Mouse (Mus musculus) intestine, embryonic 15.5 days (tissue): ENCODE data around the gene Zfp37. TPM values are rescaled to one million over a fixed set of nuclear protein-coding genes. Genes with fewer than 3 reads are reported as not detected.
"Not testable (repeated sequence)": the region's sequence is repeated elsewhere in the genome, so short reads cannot be mapped to it uniquely, and the experiment has no call there.

Source experiments
- ATAC-seq: fragments of 200-750 bp; cut with Nextera tagmentation; 2 replicates; pipeline ENCODE4 v1.8.0; 2017; ENCODE audit warnings: moderate TSS enrichment, moderate library complexity
- H3K27ac ChIP-seq: fragments of 300-500 bp; sonication (generic); 2 replicates; pipeline ENCODE4 v1.5.1; 2015; ENCODE audit warnings: mild to moderate bottlenecking, inconsistent platforms
- H3K27me3 ChIP-seq: fragments of 300-500 bp; sonication (generic); replicated peaks from 2 replicates; pipeline ENCODE4 v1.6.1; 2015; ENCODE audit warnings: inconsistent platforms
- H3K36me3 ChIP-seq: fragments of 300-500 bp; sonication (generic); 2 replicates; pipeline ENCODE4 v1.6.1; 2015; ENCODE audit warnings: inconsistent platforms
- H3K4me1 ChIP-seq: fragments of 300-500 bp; sonication (generic); replicated peaks from 2 replicates; pipeline ENCODE4 v1.6.1; 2015; ENCODE audit warnings: inconsistent platforms
- H3K4me2 ChIP-seq: fragments of 300-500 bp; sonication (generic); replicated peaks from 2 replicates; pipeline ENCODE4 v1.6.1; 2015; ENCODE audit warnings: mild to moderate bottlenecking, inconsistent platforms
- H3K4me3 ChIP-seq: fragments of 300-500 bp; sonication (generic); replicated peaks from 2 replicates; pipeline ENCODE4 v1.5.1; 2015; ENCODE audit warnings: inconsistent platforms
- H3K9ac ChIP-seq: fragments of 300-500 bp; sonication (generic); 2 replicates; pipeline ENCODE4 v1.6.1; 2015; ENCODE audit warnings: inconsistent platforms
- H3K9me3 ChIP-seq: fragments of 300-500 bp; sonication (generic); 2 replicates; pipeline ENCODE4 v1.6.1; 2016; ENCODE audit warnings: inconsistent platforms
- WGBS: fragments of 180-500 bp; shearing (Covaris S2); methylation state at CpG from one replicate; pipeline ENCODE4 v1.1.7; 2015; 5-methylcytosine and 5-hydroxymethylcytosine counted together
- polyA plus RNA-seq: library from polyadenylated mRNA; unstranded; fragments of >200 nt; fragmentation: Nextera tagmentation; extraction: Ambion mirVana; gene quantifications from 2 replicates; pipeline ENCODE4 v1.2.1, GENCODE M21; 2015

Gene Zfp37
- polyA plus RNA-seq, 1 experiment from 2014 or later = 6.9 TPM

DNA sequence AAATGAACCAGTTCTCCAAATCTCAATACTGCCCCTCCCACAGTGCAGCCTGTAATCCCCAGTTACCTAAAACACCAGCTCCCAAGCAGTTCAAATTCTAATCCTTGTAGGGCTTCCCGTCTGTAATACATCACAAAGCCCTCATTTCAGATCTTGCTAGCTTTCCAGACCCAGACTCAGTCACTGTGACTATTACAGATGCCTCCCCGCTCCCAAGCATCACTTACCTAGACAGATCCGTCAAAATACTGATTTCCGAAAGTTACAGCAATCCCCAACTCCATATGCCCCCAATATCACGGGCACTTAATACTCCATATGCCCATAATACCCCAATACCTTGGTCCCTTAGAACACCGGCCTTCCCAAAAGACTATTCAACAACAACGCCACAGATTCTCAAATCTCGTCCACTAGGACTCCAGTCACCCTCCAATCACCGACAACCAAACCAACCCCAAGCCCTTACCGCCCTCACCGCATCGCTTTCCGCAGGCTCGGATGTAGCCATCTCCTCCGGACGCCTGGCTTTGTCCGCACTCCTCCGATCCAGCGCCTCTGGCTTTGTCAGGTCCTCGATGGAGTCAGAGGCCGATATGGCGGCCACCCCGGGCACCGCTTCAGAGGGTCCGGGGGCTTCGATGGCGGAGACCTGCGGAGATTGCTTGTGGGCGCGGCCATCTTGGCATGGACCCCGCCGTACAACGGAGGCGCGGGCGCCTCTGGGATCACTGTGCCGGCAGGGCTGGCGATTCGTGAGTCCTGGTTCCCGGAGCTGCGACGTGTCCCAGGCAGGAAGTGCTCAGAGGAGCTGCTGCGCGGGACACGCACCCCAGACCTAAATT is 22.8 kb downstream of the Zfp37 start:
- Histone ChIP-seq H3K27ac (peak overlapping the region; percentile 81), H3K9ac (peak overlapping the region; percentile 84), H3K36me3 (peaks cover 8% of the 10 kb centered on the region), H3K27me3 (no peaks in the 10 kb centered on the region), H3K4me2 (peak overlapping the region; percentile 64), H3K4me1 (peaks cover 2% of the 10 kb centered on the region; the same call in 1 of the 2 replicates), H3K4me3 (peak overlapping the region; percentile 75), H3K9me3 (no peaks in the 10 kb centered on the region)
- ATAC-seq = peak; percentile 98
- under 1% methylated on average over 45 of the region's 45 CpGs for WGBS

- ATAC-seq = peak; percentile 86
- H3K36me3 ChIP-seq = peaks cover 38% of the 10 kb centered on the region
- H3K4me1 ChIP-seq = no peaks in the 10 kb centered on the region
- 54% methylated on average over 7 of the region's 7 CpGs for WGBS
- no peak overlapping the region for H3K27ac ChIP-seq
- no peaks in the 10 kb centered on the region for H3K9me3 ChIP-seq
- H3K27me3 ChIP-seq = no peaks in the 10 kb centered on the region
- no peak overlapping the region for H3K4me3 ChIP-seq
- no peak overlapping the region for H3K4me2 ChIP-seq
- no peak overlapping the region for H3K9ac ChIP-seq
These were observed 30.8 kb downstream of the Zfp37 start for GRCm38 (mm10) chr4:62199923-62200529.

DNA sequence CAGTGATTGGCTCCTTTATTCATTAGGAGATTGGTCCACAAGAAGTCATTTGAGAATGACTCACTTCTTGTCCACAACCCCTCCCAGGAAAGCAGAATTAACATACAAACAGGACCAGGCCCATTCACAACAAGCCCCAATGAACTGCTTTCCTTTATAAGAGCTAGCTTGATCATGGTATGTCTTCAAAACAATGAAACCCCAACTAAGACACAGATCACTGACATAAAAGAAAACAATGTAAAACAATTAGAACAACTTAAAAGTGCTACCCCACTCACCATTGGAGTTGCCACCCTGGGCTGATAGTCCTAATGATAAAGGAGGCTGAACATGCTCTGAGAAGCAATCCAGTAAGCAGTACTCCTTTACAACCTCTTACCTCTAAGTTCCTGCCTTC is 42.1 kb downstream of the Zfp37 start:
- H3K36me3 ChIP-seq = peaks cover 35% of the 10 kb centered on the region
- no peak overlapping the region for H3K4me3 ChIP-seq

GRCm38 (mm10) chr4:62177282-62177681 is 53.6 kb downstream of the Zfp37 start:
- Histone ChIP-seq H3K4me1 (no peaks in the 10 kb centered on the region), H3K9me3 (no peaks in the 10 kb centered on the region), H3K27me3 (no peaks in the 10 kb centered on the region), H3K27ac (no peak overlapping the region), H3K4me3 (no peak overlapping the region), H3K9ac (no peak overlapping the region), H3K4me2 (no peak overlapping the region), H3K36me3 (no peaks in the 10 kb centered on the region)
- ATAC-seq = no peak
- 35% methylated on average over 5 of the region's 5 CpGs for WGBS

More for the DNA sequence above, 42.1 kb downstream of the Zfp37 start:
- Histone ChIP-seq H3K4me2 (no peak overlapping the region), H3K9ac (no peak overlapping the region), H3K27ac (no peak overlapping the region), H3K9me3 (peaks cover 22% of the 10 kb centered on the region), H3K27me3 (no peaks in the 10 kb centered on the region), H3K4me1 (no peaks in the 10 kb centered on the region)
- ATAC-seq = no peak

DNA sequence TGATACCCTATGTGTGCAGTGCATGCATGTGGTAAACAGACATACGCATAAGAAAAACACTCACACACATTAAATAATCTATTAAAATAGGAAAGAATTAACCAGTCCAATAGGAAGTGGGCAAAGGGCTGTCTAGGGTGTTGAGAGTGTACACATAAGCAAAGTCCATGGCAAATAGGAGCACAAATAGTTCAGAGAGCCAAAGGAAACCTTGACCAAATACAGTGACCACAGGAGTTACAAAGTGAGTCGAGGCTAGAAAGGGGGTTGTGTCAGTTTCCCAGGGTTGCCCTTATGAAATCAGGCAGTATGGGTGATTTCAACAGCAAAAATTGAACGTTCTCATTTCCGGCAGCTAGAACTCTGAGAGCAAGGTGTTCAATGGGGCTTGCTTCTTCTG is 56.4 kb downstream of the Zfp37 start:
- no peak overlapping the region for H3K4me2 ChIP-seq
- H3K9me3 ChIP-seq = no peaks in the 10 kb centered on the region
- H3K27ac ChIP-seq = no peak overlapping the region
- ATAC-seq = no peak
- 84% methylated on average over 4 of the region's 4 CpGs for WGBS
- no peak overlapping the region for H3K9ac ChIP-seq
- H3K4me1 ChIP-seq = no peaks in the 10 kb centered on the region
- no peaks in the 10 kb centered on the region for H3K36me3 ChIP-seq
- H3K27me3 ChIP-seq = no peaks in the 10 kb centered on the region
- no peak overlapping the region for H3K4me3 ChIP-seq

GRCm38 (mm10) chr4:62167636-62168035 is 63.2 kb downstream of the Zfp37 start:
- WGBS = 94% methylated on average over 13 of the region's 13 CpGs

DNA sequence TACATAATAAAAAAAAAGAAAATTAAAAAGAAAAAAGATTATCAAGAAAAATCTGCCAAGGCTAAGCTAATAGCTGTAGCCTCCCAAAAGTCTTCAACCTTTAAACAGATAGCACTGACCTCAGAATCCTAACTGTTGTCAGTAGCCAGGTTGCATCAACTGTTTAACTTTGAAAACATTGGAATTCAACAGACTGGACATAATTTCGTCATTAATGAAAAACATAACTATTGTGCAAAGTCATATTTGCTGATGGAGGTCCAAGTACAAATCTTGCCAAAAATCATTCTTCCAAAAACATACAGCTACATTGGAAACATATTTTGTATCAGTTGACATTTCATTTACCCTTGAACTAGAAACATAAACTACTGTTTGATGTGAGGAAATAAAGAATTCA is 72.4 kb downstream of the Zfp37 start:
- Histone ChIP-seq H3K4me3 (no peak overlapping the region), H3K4me1 (no peaks in the 10 kb centered on the region), H3K36me3 (no peaks in the 10 kb centered on the region), H3K4me2 (no peak overlapping the region), H3K27ac (no peak overlapping the region), H3K9ac (no peak overlapping the region), H3K9me3 (no peaks in the 10 kb centered on the region), H3K27me3 (no peaks in the 10 kb centered on the region)
- 75% methylated on average over 1 of the region's 1 CpGs for WGBS
- no peak for ATAC-seq

More at GRCm38 (mm10) chr4:62167636-62168035, 63.2 kb downstream of the Zfp37 start:
- H3K4me3 ChIP-seq, H3K9me3 ChIP-seq, ATAC-seq, H3K9ac ChIP-seq, H3K27me3 ChIP-seq, H3K4me1 ChIP-seq, H3K4me2 ChIP-seq, H3K27ac ChIP-seq, H3K36me3 ChIP-seq: not testable (repeated sequence)

DNA sequence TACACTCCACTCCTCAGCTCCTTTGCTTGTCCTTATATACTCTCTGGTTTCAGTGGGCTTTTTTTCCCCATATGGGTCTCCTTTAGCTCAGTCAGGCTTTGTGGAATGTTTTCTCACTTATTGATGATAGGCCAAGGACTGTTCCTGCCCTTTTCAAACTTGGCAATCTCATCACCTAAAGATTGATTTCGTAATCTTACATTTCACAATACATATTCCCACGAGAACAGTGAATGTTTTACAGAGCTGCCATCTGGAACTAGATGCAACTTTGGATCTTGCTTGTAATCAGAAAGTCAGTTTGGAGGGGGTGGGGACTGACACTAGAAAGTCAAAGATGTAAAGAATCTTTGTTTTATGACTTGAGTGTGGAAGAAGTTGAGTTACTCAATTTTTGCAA is 80.0 kb downstream of the Zfp37 start, which contains the start of gene Mup21:
Gene Mup21, minus strand, starts transcription at position 53 of the 400 bp plus-strand sequence.
- H3K4me1 ChIP-seq = no peaks in the 10 kb centered on the region
- no peak within 1 kb of the TSS for H3K9ac ChIP-seq
- no peak within 1 kb of the TSS for H3K4me3 ChIP-seq
- H3K36me3 ChIP-seq = no peaks in the 10 kb centered on the region
- no peak within 1 kb of the TSS for H3K4me2 ChIP-seq
- H3K9me3 ChIP-seq = no peaks in the 10 kb centered on the region
- H3K27me3 ChIP-seq = no peaks in the 10 kb centered on the region
- no peak for ATAC-seq
- 71% methylated on average over 2 of the region's 2 CpGs for WGBS
- H3K27ac ChIP-seq = no peak within 1 kb of the TSS

Other genes with a start within 250 kb of the Zfp37 start
- gene Mup20, start 176.9 kb downstream of the Zfp37 start, polyA plus RNA-seq = not detected in 2 replicates
- not detected in 2 replicates for gene Mup3, start 143.7 kb downstream of the Zfp37 start, polyA plus RNA-seq
- not detected in 2 replicates for gene Mup21, start 80.2 kb downstream of the Zfp37 start, polyA plus RNA-seq
- gene Slc31a2, start 31.5 kb upstream of the Zfp37 start, polyA plus RNA-seq = 17.0 and 19.9 TPM in 2 replicates
- 23.7 and 24.7 TPM in 2 replicates for gene Fkbp15, start 129.5 kb upstream of the Zfp37 start, polyA plus RNA-seq
- 96.6 and 102 TPM in 2 replicates for gene Slc31a1, start 129.7 kb upstream of the Zfp37 start, polyA plus RNA-seq
- 138 and 147 TPM in 2 replicates for gene Cdc26, start 177.6 kb upstream of the Zfp37 start, polyA plus RNA-seq
- 17.3 and 18.7 TPM in 2 replicates for gene Prpf4, start 177.8 kb upstream of the Zfp37 start, polyA plus RNA-seq
- gene Rnf183, start 204.2 kb upstream of the Zfp37 start, polyA plus RNA-seq = not detected in 2 replicates
- 7.7 and 9.1 TPM in 2 replicates for gene Wdr31, start 239.8 kb upstream of the Zfp37 start, polyA plus RNA-seq
- gene Bspry, start 249.0 kb upstream of the Zfp37 start, polyA plus RNA-seq = 31.7 and 33.2 TPM in 2 replicates